Mouse (Mus musculus): ENCODE data around the gene Ankrd26.
"Not testable (repeated sequence)": the region's sequence is repeated elsewhere in the genome, so short reads cannot be mapped to it uniquely, and the experiment has no call there.

Ankrd26 gene

GRCm38 (mm10) chr6:118537201-118537600, 24.8 kb downstream of the Ankrd26 start:
- not testable (repeated sequence) for H3K36me3 ChIP-seq (ENCODE audit: control insufficient read depth, insufficient read depth, low read length, poor library complexity, severe bottlenecking); DNase-seq (ENCODE audit: low read depth, low spot score); H3K27me3 ChIP-seq (ENCODE audit: control insufficient read depth, insufficient read depth, low read length, poor library complexity, severe bottlenecking)

- no peak for DNase-seq (ENCODE audit: low read depth, low spot score)
- Histone ChIP-seq H3K27me3 (ENCODE audit: control insufficient read depth, insufficient read depth, low read length, poor library complexity, severe bottlenecking) (no peaks in the 10 kb centered on the region), H3K36me3 (ENCODE audit: control insufficient read depth, insufficient read depth, low read length, poor library complexity, severe bottlenecking) (peaks cover 7% of the 10 kb centered on the region)
Observed at GRCm38 (mm10) chr6:118535321-118535720, 26.7 kb downstream of the Ankrd26 start.

- Histone ChIP-seq H3K36me3 (ENCODE audit: control insufficient read depth, insufficient read depth, low read length, poor library complexity, severe bottlenecking) (peaks cover 8% of the 10 kb centered on the region), H3K27me3 (ENCODE audit: control insufficient read depth, insufficient read depth, low read length, poor library complexity, severe bottlenecking) (no peaks in the 10 kb centered on the region)
- no peak for DNase-seq (ENCODE audit: low read depth, low spot score)
Observed at GRCm38 (mm10) chr6:118533381-118533780, 28.6 kb downstream of the Ankrd26 start.

- DNase-seq (ENCODE audit: low read depth, low spot score), result no peak
- peaks cover 6% of the 10 kb centered on the region; the same call in 1 of the 2 replicates for H3K36me3 ChIP-seq (ENCODE audit: control insufficient read depth, insufficient read depth, low read length, poor library complexity, severe bottlenecking)
- H3K27me3 ChIP-seq (ENCODE audit: control insufficient read depth, insufficient read depth, low read length, poor library complexity, severe bottlenecking), result no peaks in the 10 kb centered on the region
Observed at GRCm38 (mm10) chr6:118520668-118521067, 41.4 kb downstream of the Ankrd26 start.

- peaks cover 5% of the 10 kb centered on the region; the same call in 1 of the 2 replicates for H3K36me3 ChIP-seq (ENCODE audit: control insufficient read depth, insufficient read depth, low read length, poor library complexity, severe bottlenecking)
- no peak for DNase-seq (ENCODE audit: low read depth, low spot score)
- H3K27me3 ChIP-seq (ENCODE audit: control insufficient read depth, insufficient read depth, low read length, poor library complexity, severe bottlenecking), result no peaks in the 10 kb centered on the region
Observed at GRCm38 (mm10) chr6:118513335-118514012, 48.6 kb downstream of the Ankrd26 start.

- Histone ChIP-seq H3K36me3 (ENCODE audit: control insufficient read depth, insufficient read depth, low read length, poor library complexity, severe bottlenecking) (no peaks in the 10 kb centered on the region), H3K27me3 (ENCODE audit: control insufficient read depth, insufficient read depth, low read length, poor library complexity, severe bottlenecking) (no peaks in the 10 kb centered on the region)
- no peak for DNase-seq (ENCODE audit: low read depth, low spot score)
Observed at GRCm38 (mm10) chr6:118499010-118499409, 63.0 kb downstream of the Ankrd26 start.

GRCm38 (mm10) chr6:118482125-118482524, 79.9 kb downstream of the Ankrd26 start:
- no peaks in the 10 kb centered on the region for H3K27me3 ChIP-seq (ENCODE audit: control insufficient read depth, insufficient read depth, low read length, poor library complexity, severe bottlenecking)
- no peak for DNase-seq (ENCODE audit: low read depth, low spot score)
- H3K36me3 ChIP-seq (ENCODE audit: control insufficient read depth, insufficient read depth, low read length, poor library complexity, severe bottlenecking), result no peaks in the 10 kb centered on the region

GRCm38 (mm10) chr6:118478957-118479708, 82.9 kb downstream of the Ankrd26 start, which contains the start of gene Zfp9:
Gene Zfp9, minus strand, starts transcription at chr6:118479320.
- no peaks in the 10 kb centered on the region for H3K27me3 ChIP-seq (ENCODE audit: control insufficient read depth, insufficient read depth, low read length, poor library complexity, severe bottlenecking)
- H3K36me3 ChIP-seq (ENCODE audit: control insufficient read depth, insufficient read depth, low read length, poor library complexity, severe bottlenecking), result no peaks in the 10 kb centered on the region
- DNase-seq (ENCODE audit: low read depth, low spot score), result no peak

- no peak for DNase-seq (ENCODE audit: low read depth, low spot score)
- H3K27me3 ChIP-seq (ENCODE audit: control insufficient read depth, insufficient read depth, low read length, poor library complexity, severe bottlenecking), result no peaks in the 10 kb centered on the region
- no peaks in the 10 kb centered on the region for H3K36me3 ChIP-seq (ENCODE audit: control insufficient read depth, insufficient read depth, low read length, poor library complexity, severe bottlenecking)
Observed at GRCm38 (mm10) chr6:118477875-118478785, 83.9 kb downstream of the Ankrd26 start.

- no peak for DNase-seq (ENCODE audit: low read depth, low spot score)
- H3K36me3 ChIP-seq (ENCODE audit: control insufficient read depth, insufficient read depth, low read length, poor library complexity, severe bottlenecking), result no peaks in the 10 kb centered on the region
- H3K27me3 ChIP-seq (ENCODE audit: control insufficient read depth, insufficient read depth, low read length, poor library complexity, severe bottlenecking), result no peaks in the 10 kb centered on the region
Observed at GRCm38 (mm10) chr6:118462069-118462705, 99.8 kb downstream of the Ankrd26 start.

GRCm38 (mm10) chr6:118457726-118458125, 104.3 kb downstream of the Ankrd26 start:
- no peak for DNase-seq (ENCODE audit: low read depth, low spot score)

GRCm38 (mm10) chr6:118455042-118455631, 106.9 kb downstream of the Ankrd26 start, which contains the start of gene Zfp248:
Gene Zfp248, minus strand, starts transcription at chr6:118455528.
- Histone ChIP-seq H3K27me3 (ENCODE audit: control insufficient read depth, insufficient read depth, low read length, poor library complexity, severe bottlenecking) (no peaks in the 10 kb centered on the region), H3K36me3 (ENCODE audit: control insufficient read depth, insufficient read depth, low read length, poor library complexity, severe bottlenecking) (no peaks in the 10 kb centered on the region)
- peak; percentile 74 for DNase-seq (ENCODE audit: low read depth, low spot score)

More at GRCm38 (mm10) chr6:118457726-118458125, 104.3 kb downstream of the Ankrd26 start:
- Histone ChIP-seq H3K27me3 (ENCODE audit: control insufficient read depth, insufficient read depth, low read length, poor library complexity, severe bottlenecking) (no peaks in the 10 kb centered on the region), H3K36me3 (ENCODE audit: control insufficient read depth, insufficient read depth, low read length, poor library complexity, severe bottlenecking) (no peaks in the 10 kb centered on the region)

GRCm38 (mm10) chr6:118454452-118454851, 107.6 kb downstream of the Ankrd26 start:
- no peak for DNase-seq (ENCODE audit: low read depth, low spot score)
- Histone ChIP-seq H3K27me3 (ENCODE audit: control insufficient read depth, insufficient read depth, low read length, poor library complexity, severe bottlenecking) (no peaks in the 10 kb centered on the region), H3K36me3 (ENCODE audit: control insufficient read depth, insufficient read depth, low read length, poor library complexity, severe bottlenecking) (no peaks in the 10 kb centered on the region)
